ENCODE assay signal across 8 mouse cellular contexts in the genomic region with DNA sequence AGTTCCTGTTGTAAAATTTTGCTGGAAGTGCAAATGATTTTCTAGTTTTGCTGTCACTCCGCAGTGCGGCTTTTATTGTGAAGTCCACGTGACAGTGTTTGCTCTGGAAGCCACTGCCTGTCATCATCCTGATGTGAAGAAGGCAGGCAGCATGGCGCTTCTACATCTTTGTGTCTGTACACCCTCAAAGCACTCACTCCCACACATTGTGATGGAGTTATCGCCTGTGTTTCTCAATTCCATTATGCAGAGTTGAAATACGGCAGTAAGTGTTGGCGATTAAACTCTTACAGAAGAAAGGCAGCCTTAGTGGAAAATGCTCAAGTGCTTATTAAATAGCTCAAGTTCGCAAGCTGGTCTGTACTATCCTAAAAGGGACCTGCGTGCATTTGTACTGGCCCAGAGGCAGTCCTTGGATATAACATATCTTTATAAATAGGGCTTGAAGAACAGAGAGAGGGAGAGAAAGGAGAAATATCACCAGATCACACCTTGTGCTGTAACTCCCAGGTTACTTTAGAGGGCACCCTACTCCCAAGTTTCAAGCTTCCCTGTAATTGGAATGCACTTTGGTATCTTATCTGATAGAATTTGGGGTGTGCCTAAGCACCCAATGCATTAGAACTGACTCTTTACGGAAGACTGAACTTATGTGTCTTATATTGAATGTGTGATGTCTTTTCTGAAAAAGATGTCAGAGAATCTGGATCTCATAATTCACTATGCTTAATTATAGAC.
A peak's percentile ranks its signal among the peaks of the same experiment; 100 is the strongest.
DNase-seq lines count a peak whose midpoint lies in the region; ATAC-seq and TF ChIP-seq lines count a peak whose summit lies in the region.
"Had no signal": no experiment of that assay in that cellular context is flagged by ENCODE, and none has a peak within 500 bp of the region (broad histone marks: within the 10 kb centered on the region; RNA-seq: fewer than 3 reads in every experiment).

No protein-coding gene starts in this region.

- no peak overlapping the region for H3K9ac ChIP-seq in hindbrain, postnatal 0 days (replicated peaks; ENCODE audit: low read length)
- H3K9ac ChIP-seq in hindbrain, embryonic 11.5 days (ENCODE audit: low read depth, low read length) = no peak overlapping the region
- H3K9ac ChIP-seq in ES-E14 (ENCODE audit: insufficient read depth, low read depth, low read length, poor library complexity, severe bottlenecking) = no peak overlapping the region
- no peak overlapping the region for H3K9ac ChIP-seq in liver, postnatal 0 days (replicated peaks)

- H3K4me1 ChIP-seq in hindbrain, postnatal 0 days (ENCODE audit: insufficient read depth, low read length) = no peaks in the 10 kb centered on the region
- no peaks in the 10 kb centered on the region for H3K4me1 ChIP-seq in hindbrain, embryonic 11.5 days (replicated peaks; ENCODE audit: control insufficient read depth, insufficient read depth, low read length)
- peaks cover 0 to 2% of the 10 kb centered on the region in 2 experiments; a peak in 1 of 4 replicates for H3K4me1 ChIP-seq in ES-E14 (ENCODE audit: control insufficient read depth in 2 of 2, insufficient read depth in 2 of 2, low read length in 2 of 2, poor library complexity in 1 of 2)
- H3K4me1 ChIP-seq in liver, postnatal 0 days (ENCODE audit: insufficient read depth) = peaks cover 9% of the 10 kb centered on the region

- H3K27ac ChIP-seq in hindbrain, postnatal 0 days = no peak overlapping the region
- no peak overlapping the region for H3K27ac ChIP-seq in hindbrain, embryonic 11.5 days (ENCODE audit: low read depth, low read length)
- H3K27ac ChIP-seq in ES-E14 (ENCODE audit: insufficient read depth, low read depth, low read length, poor library complexity, severe bottlenecking) = no peak overlapping the region
- no peak overlapping the region for H3K27ac ChIP-seq in liver, postnatal 0 days (ENCODE audit: low read depth)

- H3K4me3 ChIP-seq in hindbrain, postnatal 0 days (ENCODE audit: low read length) = no peak overlapping the region
- H3K4me3 ChIP-seq in hindbrain, embryonic 11.5 days (ENCODE audit: low read depth, low read length) = no peak overlapping the region
- no peak overlapping the region for H3K4me3 ChIP-seq in ES-E14 (ENCODE audit: insufficient read depth in 1 of 2, low read depth in 1 of 2, low read length in 2 of 2, poor library complexity in 1 of 2, severe bottlenecking in 1 of 2)
- no peak overlapping the region for H3K4me3 ChIP-seq in liver, postnatal 0 days (ENCODE audit: low read depth, low read length)

- ATAC-seq in hindbrain, postnatal 0 days = no peak
- no peak for ATAC-seq in hindbrain, embryonic 11.5 days (ENCODE audit: low FRiP score)
- ATAC-seq in liver, postnatal 0 days = peak; percentile 69
- ATAC-seq in granulocyte monocyte progenitor cell, adult 5-6 weeks (replicated peaks; ENCODE audit: poor library complexity, severe bottlenecking) = no peak

- no peaks in the 10 kb centered on the region for H3K9me3 ChIP-seq in hindbrain, postnatal 0 days (ENCODE audit: low read length)
- H3K9me3 ChIP-seq in hindbrain, embryonic 11.5 days (ENCODE audit: control insufficient read depth, low read length) = no peaks in the 10 kb centered on the region
- H3K9me3 ChIP-seq in ES-E14 (ENCODE audit: control insufficient read depth, insufficient read depth, low read depth, low read length) = no peaks in the 10 kb centered on the region
- H3K9me3 ChIP-seq in liver, postnatal 0 days (ENCODE audit: low read length) = no peaks in the 10 kb centered on the region

- peak; percentile 65 for TF ChIP-seq CTCF in hindbrain, postnatal 0 days (IDR thresholded peaks at IDR 0.05; ENCODE audit: low read depth)
- peak; percentile 39; the same call in 1 of the 2 replicates for TF ChIP-seq CTCF in brain, embryonic 14.5 days (IDR thresholded peaks at IDR 0.05; ENCODE audit: borderline replicate concordance, extremely low read depth, insufficient read depth, insufficient read length)
- TF ChIP-seq CTCF in liver, postnatal 0 days (IDR thresholded peaks at IDR 0.05; ENCODE audit: low read depth) = peak; percentile 69

- DNase-seq in hindbrain, postnatal 0 days (ENCODE audit: low spot score) = peak; percentile 69
- no peak for DNase-seq in hindbrain, embryonic 11.5 days (ENCODE audit: low spot score)
- DNase-seq in ES-E14 (ENCODE audit: low read depth, low spot score) = no peak
- peak; percentile 72 for DNase-seq in brain, embryonic 14.5 days (ENCODE audit: low read depth)
- no peak for DNase-seq in liver, postnatal 0 days
- no peak for DNase-seq in gastrocnemius, postnatal 25 days
- DNase-seq: lung, adult 18-20 months had no signal

- TF ChIP-seq POLR2A in brain, embryonic 14.5 days (IDR thresholded peaks at IDR 0.05; ENCODE audit: borderline replicate concordance, extremely low read depth, insufficient read depth, insufficient read length, poor library complexity, severe bottlenecking) = no peak

- 0 out of 2 replicates have a peak, but pooled peaks cover 6% of the 10 kb centered on the region for H3K36me3 ChIP-seq in hindbrain, postnatal 0 days (ENCODE audit: insufficient read depth, low read length)
- H3K36me3 ChIP-seq in hindbrain, embryonic 11.5 days (ENCODE audit: control insufficient read depth, insufficient read depth, low read length) = no peaks in the 10 kb centered on the region
- no peaks in the 10 kb centered on the region for H3K36me3 ChIP-seq in ES-E14 (ENCODE audit: control insufficient read depth, insufficient read depth, low read length, poor library complexity, severe bottlenecking)
- no peaks in the 10 kb centered on the region for H3K36me3 ChIP-seq in liver, postnatal 0 days (replicated peaks; ENCODE audit: insufficient read depth, low read length)

- no peak for TF ChIP-seq EP300 in liver, postnatal 0 days (IDR thresholded peaks at IDR 0.05; ENCODE audit: low read depth)

- WGBS in hindbrain, postnatal 0 days = 78% methylated on average over 10 of the region's 10 CpGs
- 90% methylated on average over 10 of the region's 10 CpGs for WGBS in hindbrain, embryonic 11.5 days
- 77% methylated on average over 10 of the region's 10 CpGs for WGBS in liver, postnatal 0 days (ENCODE audit: insufficient replicate concordance)

- in situ Hi-C loops in ES-E14 (cut with MboI; ENCODE audit: low sequenced_read_pairs in 2 of 2, unreplicated experiment in 2 of 2) = loop anchor here (5.0 to 25.0 kb wide), 3 partner anchors 370 to 645 kb away; partner anchors contain the start of gene Lrrn3 (in 2 of the 2)

- no peaks in the 10 kb centered on the region for H3K27me3 ChIP-seq in hindbrain, postnatal 0 days (ENCODE audit: insufficient read depth, low read length)
- no peaks in the 10 kb centered on the region for H3K27me3 ChIP-seq in hindbrain, embryonic 11.5 days (ENCODE audit: control insufficient read depth, insufficient read depth, low read length)
- no peaks in the 10 kb centered on the region for H3K27me3 ChIP-seq in liver, postnatal 0 days (ENCODE audit: insufficient read depth, low read length)

- no peak overlapping the region for H3K4me2 ChIP-seq in hindbrain, postnatal 0 days (ENCODE audit: low read depth, low read length)
- no peak overlapping the region for H3K4me2 ChIP-seq in hindbrain, embryonic 11.5 days (replicated peaks; ENCODE audit: low read depth, low read length)
- peak overlapping the region; percentile 19; the same call in 1 of the 2 replicates for H3K4me2 ChIP-seq in liver, postnatal 0 days (ENCODE audit: low read depth, low read length)

TF ChIP-seq in ES-E14, 5 proteins besides CTCF, POLR2A, EP300 and RAD21:
- TF ChIP-seq CHD2 (IDR thresholded peaks at IDR 0.05; ENCODE audit: low read depth, low read length) (no peak), ZC3H11A (IDR thresholded peaks at IDR 0.05; ENCODE audit: borderline replicate concordance, low read depth, low read length) (peak; percentile 83; the same call in 1 of the 2 replicates), MAFK (IDR thresholded peaks at IDR 0.05; ENCODE audit: insufficient read depth, low read depth, low read length) (no peak), ZNF384 (IDR thresholded peaks at IDR 0.05; ENCODE audit: low read depth, low read length) (no peak)

Comparison
In these comparisons a context has a peak if more than half of its experiments do, and no peak if none do; other contexts are left out.
1. DNase-seq: peak in hindbrain, postnatal 0 days (single experiment) and brain, embryonic 14.5 days (single experiment); none in hindbrain, embryonic 11.5 days (single experiment), ES-E14 (single experiment), liver, postnatal 0 days (single experiment) and gastrocnemius, postnatal 25 days (single experiment).
2. Peak in every context shown above with its lines, with median percentiles within 50 percentile points of each other: CTCF ChIP-seq.